Mouse (Mus musculus) embryo, embryonic 11.5 days (tissue): ENCODE results near the gene Eya2.
"Not testable (repeated sequence)": the region's sequence is repeated elsewhere in the genome, so short reads cannot be mapped to it uniquely, and the experiment has no call there.

Experiments used
- DNase-seq: peaks from one replicate; pipeline ENCODE4 v3.0.0-alpha.2; 2012; ENCODE audit warnings: low read depth, low spot score

Eya2 gene

DNA sequence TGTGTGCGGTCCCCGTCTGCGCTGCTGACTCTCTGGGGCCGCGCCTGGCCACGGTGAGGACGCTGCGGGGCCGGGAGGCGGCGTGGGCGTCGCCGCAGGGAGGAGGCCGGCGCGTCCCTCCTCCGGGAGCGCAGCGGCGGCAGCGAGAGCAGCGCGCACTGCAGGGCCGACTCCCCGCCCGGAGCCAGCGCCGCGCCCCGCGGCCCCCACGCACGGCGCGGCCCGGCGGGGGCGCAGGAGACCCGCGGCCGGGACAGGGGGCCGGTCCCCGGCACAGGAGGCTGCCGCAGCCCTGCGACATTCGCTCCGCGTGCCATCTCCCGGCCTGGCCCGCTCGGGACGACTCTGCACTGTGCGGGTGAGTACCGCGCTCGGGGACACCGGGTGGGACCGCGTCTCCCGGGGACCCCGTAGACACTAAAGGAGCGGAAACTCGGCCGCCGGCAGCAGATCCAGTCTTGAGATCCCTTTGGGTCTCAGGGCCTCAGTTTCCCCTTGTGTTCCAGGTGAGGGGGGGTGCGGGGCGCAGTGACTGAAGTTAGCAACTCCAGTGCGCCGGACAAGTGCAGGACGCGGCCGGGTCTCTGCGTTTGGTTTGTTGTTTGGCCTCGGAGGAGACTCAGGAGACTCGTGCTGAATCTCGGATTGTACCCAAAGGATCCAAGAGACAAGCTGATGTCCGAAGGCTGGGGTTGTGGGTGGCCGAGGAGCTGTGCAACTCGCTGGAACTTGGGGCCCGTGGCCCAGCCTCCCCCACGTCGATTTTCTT is at the start of gene Eya2:
Gene Eya2, plus strand, starts transcription at position 126 of the 769 bp plus-strand sequence.
- no peak for DNase-seq

DNA sequence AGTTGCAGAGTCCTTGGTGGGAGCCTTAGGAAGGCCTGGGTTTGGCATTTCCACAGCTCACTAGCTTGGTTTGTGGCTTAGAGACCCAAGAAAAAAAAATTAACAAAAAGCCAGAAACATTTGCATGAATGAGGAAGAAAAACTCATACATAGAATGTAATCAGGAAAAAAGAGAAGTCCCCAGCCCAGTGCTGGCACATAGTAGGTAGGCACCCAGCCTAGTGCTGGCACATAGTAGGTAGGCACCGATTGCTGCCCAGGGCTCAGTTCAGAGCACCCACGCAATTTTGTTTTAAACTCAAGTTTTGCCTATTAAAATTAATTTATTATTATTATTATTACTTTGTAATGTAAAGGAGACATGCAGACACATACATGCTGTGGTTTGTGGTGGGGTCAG is 49.1 kb upstream of the Eya2 start:
- no peak for DNase-seq

- no peak for DNase-seq
Observed at GRCm38 (mm10) chr2:165546341-165546740, 48.5 kb upstream of the Eya2 start.

- peak; percentile 56 for DNase-seq
Observed at GRCm38 (mm10) chr2:165547410-165547809, 47.4 kb upstream of the Eya2 start.

DNA sequence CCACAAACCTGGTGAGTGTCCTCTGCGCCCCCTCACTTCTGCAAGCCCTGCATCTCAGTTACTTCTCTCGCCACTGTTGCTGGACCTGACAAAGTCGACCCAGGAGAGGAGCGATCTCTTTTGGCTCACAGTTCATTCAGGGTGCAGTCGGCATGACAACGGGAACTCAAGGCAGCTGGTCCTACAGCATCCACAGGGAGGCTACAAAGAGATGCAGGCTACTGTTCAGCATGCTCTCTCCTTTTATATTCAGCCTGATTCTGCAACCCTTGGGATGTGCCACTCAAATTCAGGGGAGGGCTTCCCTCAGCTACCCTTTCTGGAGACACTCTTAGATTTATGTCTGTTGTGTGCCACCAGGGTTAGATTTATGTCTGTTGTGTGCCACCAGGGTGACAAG is 46.2 kb upstream of the Eya2 start:
- DNase-seq, result no peak

- DNase-seq, result not testable (repeated sequence)
Observed at GRCm38 (mm10) chr2:165550410-165550809, 44.4 kb upstream of the Eya2 start.

DNA sequence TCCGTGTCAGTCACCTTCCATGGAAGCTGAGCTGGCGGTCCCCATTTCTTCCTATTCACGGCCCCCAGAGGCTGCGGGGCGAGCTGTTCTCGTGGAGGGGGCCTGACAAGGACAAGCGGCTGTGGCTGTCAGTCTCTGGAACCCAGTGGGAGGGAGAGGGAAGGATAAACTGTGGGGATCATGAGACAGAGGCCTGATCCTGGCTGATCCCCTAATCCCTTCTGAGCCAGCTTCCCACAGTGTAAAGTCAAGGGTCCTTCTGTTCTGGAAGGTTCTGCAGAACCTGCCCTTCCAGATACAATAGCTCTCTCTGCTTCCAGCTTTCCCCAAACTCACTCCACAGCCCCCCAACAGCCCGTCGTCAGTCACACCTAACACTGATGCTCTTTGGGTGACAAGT is 40.8 kb upstream of the Eya2 start:
- DNase-seq, result no peak

GRCm38 (mm10) chr2:165557278-165557677 is 37.6 kb upstream of the Eya2 start:
- no peak for DNase-seq

GRCm38 (mm10) chr2:165558916-165559315 is 35.9 kb upstream of the Eya2 start:
- DNase-seq, result no peak

- no peak for DNase-seq
Observed at GRCm38 (mm10) chr2:165559506-165560235, 35.2 kb upstream of the Eya2 start.

DNA sequence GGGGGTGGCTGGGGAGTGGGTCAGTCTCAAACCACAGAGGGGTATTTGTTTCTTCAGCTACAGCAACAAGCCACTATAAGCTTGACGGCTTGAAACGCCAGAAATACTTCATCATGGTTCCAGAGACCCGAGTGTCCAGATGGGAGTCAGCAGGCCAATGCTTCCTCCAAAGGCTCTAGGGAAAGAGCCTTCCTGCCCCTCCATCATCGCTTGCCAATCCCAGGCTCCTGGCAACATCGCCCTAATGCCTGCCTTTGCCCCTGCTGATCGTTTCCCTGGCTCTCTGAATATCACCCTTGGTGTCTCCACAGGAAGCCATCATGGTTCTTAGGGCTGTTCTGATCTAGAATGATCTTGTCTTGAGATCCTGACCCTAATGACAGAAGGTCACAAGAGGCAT is 33.0 kb upstream of the Eya2 start:
- no peak for DNase-seq

DNA sequence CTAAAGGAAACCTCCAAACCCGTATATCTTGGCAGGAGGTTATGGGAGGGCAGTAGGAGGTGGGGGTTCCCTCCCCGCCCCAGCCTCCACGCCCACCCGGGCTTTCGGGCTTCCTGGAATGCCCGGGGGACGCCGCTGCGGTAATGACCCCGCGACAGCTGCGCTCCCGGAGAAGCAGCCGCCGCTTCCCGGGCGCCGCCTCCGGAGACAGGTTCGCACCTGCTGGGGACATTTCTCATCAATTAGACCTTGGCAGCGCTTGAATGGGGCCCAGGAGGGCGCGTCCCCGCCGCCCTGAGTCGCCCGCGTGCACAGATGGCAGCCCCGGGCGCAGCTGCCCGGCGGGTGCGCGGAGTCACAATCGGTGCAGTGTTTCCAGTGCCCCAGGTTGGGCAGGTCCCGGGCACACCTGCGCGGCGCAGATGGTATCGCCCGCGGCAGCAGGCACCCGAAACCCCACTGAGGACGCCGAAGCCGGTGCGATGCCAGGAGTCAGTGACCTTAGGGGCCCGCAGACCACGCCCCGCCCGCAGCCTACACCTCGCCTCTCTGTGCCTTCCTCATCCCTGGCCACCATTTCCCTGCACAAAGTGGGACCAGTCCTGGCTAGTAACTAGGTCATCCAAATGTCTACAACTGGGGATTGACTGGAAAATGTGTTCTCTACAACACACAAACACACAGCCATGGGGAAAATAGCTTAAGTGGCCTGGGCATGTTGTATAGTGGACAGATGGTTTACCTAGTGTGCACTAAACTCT is 31.4 kb upstream of the Eya2 start:
- DNase-seq, result peak; percentile 40

GRCm38 (mm10) chr2:165564101-165564500 is 30.7 kb upstream of the Eya2 start:
- no peak for DNase-seq

GRCm38 (mm10) chr2:165564620-165565019 is 30.2 kb upstream of the Eya2 start:
- no peak for DNase-seq

GRCm38 (mm10) chr2:165566898-165567297 is 27.9 kb upstream of the Eya2 start:
- DNase-seq, result no peak

DNA sequence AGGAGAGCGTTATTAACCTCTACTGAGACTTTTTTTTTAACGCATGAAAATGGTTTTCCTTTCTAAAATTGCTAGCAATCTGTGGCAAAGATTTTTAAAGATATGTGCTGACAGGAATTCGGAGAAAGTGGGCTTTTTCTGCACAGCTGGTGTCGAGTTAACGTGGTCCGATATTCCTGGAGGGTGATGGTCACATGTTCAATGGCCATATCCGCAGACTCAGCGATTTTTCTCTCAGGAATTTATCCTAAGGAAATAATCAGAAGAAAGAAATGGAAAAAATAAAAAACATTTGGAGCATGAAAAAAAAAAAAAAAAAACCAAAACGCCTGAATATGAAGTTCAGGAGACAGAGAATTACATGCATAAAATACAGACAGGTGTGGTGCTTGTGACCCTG is 27.0 kb upstream of the Eya2 start:
- DNase-seq, result no peak

- no peak for DNase-seq
Observed at GRCm38 (mm10) chr2:165568911-165569310, 25.9 kb upstream of the Eya2 start.

DNA sequence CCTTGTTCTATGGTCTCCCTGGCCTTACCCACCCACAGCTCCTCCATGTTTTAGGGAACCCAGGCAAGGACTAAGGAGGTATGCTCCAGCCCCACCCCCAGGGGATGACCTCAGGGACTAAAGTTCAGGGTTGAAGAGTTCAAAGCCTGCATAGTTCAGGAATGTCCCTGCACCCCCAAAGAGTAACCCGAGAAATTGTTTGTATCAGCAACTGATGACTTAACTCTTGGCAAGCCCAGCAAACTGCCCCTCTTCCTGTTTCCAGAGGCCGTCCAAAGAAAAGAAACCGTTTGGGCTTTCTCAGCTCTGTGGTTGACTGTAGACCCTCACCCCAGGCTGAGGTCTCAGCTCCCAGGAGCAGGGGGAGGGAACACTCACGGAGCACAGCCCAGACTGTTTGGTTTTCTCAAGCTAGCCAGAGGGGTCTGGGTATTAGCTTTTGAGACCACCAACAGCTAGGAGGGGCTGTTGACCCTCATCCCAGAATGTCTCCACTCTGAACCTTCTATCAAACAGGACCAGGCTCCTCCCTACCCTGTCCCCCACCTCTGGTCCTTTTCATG is 23.5 kb upstream of the Eya2 start:
- no peak for DNase-seq

DNA sequence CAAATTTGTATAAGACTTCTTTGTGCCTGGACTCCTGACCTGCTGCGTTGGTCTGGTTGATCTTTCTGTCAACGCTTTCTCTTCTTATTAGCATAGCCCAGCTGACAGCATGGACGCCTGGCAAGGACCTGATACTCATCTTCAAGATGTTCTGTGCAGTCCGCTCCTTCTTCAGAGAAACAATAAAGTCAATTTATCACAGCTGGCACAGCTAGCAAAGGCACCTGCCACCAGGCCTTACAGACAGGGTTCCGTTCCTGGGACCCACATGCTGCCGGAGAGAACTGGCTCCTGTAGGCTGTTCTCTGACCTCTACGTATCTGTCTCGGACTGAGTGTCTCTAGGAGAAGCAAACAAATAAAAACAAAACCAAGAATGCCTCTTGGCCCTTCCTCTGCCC is 11.8 kb upstream of the Eya2 start:
- DNase-seq, result no peak

DNA sequence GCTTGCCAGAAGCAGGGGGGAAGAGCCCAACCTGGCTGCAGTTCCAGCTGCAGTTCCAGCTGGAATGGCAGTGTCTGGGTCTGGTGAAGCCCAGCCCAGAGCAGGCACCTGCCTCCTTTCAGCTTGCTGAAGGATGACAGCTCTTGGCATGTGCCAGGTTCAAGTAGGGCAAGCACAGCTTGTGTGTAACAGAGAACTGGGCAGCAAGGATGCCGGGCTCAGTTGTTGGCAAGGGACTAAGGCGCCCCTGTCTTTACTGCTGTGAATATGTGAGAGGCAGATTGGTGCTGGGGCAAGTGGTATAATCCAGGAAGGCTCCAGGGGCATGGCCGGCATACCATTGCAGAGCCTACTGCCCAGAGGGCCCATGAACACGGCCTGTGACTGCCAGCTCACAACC is 11.3 kb upstream of the Eya2 start:
- DNase-seq, result no peak

GRCm38 (mm10) chr2:165584563-165584962 is 10.3 kb upstream of the Eya2 start:
- no peak for DNase-seq

DNA sequence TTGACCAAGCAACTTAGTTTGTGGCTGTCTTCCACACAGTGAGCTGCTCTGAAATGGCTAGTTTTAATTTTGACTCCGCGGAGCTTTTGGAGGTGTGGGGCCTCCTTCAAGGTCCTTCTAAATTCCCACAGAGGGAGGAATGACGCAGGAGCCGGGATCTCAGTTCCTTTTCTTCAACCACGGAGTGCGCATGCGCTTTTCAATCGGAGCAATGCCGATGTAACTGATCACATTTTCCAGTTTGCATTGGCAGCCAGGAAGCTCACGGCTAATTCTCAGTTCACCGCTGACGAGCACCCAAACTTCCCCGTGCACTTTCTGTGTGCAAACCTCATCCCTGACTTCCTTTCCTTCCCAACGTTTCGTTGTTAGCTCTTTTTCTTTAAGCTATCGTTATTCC is 4.1 kb upstream of the Eya2 start:
- no peak for DNase-seq
